Mouse (Mus musculus) adrenal gland, postnatal 4 days (tissue): ENCODE results near the gene Tmc6. TPM values are rescaled to one million over a fixed set of nuclear protein-coding genes. Genes with fewer than 3 reads are reported as not detected.
A peak's percentile ranks its signal among the peaks of the same experiment; 100 is the strongest.

Experiments used
- DNase-seq, 2 experiments: peaks; one replicate each; pipeline ENCODE4 v3.0.0; 2021 to 2022; ENCODE audit warnings: low spot score in 2 of 2, mixed read lengths in 2 of 2
- total RNA-seq, 2 experiments: library from RNA; stranded (reverse); gene quantifications; 2 replicates each; pipeline ENCODE4 v1.2.3; 2021

Tmc6 gene
- total RNA-seq, 2 experiments from 2014 or later = 49.7 to 55.0 TPM

DNA sequence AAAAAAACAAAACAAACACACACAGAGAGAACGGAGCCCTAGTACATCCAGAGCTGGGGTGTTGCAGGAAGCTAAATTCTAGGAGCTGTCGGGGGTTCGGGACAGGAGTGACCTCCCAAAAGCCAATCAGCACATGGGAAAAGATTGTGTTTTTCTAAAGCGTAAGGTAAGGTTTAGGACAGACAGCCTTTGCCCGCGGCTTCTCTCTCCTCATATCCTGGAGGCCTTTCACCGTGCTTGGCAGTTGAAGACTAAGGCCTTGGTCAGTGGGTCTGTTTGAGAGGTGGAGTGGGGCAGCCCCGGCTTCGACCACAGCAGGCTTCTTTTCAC lies 672 bp upstream of the Tmc6 start:
- no peak for DNase-seq

DNA sequence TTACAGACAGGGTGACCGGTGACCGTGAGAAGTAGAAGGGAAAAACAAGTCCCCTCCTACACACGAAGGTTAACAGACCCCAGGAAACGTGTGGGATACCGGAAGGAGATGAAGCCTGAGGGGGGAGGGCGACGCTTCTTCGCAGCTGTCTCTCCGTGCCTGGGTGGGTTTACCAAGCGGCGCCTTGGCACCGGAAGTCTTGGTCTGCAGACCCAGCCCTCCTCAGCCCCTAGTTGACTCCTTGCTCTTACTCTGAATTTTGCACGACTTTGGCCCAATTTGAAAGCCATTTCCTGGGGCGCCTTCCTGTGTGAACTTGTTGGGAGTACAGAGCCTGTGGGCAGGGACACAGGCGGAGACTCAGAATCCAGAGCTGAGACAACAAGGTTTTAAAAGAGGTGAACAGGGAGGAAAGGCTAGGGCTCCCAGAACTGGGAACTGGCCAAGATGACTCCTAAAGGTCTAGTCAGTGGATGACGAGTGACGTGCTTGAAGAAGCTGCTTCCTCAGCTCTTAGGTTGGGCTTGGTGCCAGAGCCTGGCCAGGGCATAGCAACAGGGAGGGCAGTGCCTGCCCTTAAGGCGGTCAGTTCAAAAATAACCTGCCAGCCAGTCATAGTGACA lies 688 bp downstream of the Tmc6 start:
- DNase-seq = peak in 1 of 2 experiments; percentile 69

DNA sequence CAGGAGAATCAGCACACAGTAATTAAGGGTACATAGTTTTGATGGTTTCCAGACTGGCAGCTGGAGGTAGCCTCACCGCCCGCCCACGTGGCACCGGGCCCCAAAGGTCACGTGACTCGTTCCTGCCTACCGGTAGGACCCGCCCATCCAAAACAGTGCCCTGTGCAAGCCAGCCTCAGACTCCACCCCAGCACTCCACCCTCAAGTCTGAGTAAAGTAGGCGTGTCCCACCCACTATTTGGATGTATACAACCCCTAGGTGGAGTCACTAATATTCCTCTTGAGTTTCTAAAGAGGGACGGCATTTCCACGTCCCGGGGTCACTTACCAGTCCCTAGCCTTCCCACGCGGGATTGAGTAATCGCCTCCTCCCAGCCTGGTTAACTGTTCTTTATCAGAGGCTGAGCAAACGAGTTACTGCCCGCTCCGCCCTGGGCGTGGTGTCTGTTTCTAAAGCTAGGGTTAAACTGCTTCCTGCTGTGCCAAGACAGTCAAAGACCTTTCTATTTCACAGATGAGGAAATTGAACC lies 1.4 kb downstream of the Tmc6 start:
- DNase-seq = peak; percentile 62 to 81

DNA sequence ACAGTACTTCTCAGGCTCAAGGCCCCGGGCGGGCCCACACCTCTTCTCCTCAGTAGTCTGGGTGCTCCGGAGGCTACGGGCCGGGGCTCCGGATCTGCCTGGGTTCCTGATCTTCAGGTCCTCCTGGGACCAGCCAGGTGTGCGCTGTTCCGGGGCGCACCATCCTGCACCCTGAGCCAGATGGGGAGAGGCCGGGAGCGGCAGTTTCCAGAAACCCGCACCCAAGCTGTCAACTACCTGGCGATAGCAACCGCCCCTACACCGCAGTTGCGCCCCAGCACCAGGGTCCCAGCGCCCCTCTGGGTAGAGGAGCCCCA lies 1.8 kb downstream of the Tmc6 start:
- no peak for DNase-seq

DNA sequence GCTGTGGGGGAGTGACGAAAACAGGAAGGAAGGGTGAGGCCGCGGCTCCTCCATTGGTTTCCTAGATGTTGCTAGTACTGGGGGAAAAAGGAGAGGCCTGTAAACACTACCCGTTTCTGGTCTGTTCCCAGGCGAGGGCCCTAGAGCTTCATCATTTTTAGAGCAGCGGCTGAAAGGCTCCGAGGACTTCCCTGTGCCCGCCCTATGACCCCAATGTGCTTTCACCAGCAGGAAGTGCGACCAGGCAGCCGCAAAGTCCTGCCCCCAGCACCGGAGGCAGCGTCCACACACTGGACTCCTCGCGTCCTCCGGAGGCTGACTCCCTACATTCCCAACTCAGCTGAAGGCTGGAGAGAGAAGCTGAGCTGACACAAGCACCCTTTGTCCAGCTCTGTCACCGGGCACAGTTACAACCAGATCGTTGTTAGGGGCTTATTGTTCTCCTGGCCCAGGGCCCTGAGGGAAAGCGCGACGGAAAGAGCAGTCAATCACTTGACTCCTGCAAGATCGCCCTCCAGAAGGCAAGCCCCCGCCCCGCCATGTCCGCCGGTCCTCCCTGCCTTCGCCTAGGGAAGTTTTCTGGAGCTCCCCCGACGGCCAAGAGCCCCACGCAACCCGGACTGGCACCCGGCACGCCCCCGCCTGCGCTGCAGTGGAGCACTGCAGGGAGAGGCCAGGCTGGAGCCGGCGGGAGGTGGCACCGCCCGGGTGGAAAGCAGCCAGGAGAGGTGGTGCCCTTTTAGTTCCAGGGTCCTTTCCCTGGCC lies 2.4 kb downstream of the Tmc6 start:
- peak; percentile 50 to 61 for DNase-seq

DNA sequence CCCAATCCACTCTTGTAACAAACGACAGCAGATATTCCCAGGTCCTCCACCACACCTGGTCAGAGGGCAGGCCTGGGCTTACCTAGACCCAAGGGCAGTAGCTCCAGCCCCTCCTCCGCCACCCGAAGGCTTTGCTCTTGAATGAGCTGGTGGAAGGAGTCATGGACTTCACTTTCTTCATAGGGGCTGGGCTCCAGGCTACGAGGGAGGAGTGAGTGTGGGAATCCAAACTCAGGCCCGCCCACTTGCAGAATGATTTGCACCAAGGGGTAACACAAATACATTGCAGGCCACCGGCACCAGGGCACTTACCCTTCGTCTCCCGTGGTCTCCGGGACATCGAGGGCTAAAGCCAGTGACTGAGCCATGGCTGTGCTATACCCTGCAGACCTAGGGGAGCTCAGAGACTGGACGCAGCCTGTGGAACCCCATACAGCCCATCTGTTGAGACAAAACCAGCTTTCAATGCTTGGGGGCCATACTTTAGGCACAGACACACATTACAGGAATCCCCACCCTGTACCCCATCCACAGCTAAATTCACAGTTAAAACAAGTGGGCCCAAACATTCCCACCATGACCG lies 3.1 kb downstream of the Tmc6 start:
- DNase-seq = no peak

DNA sequence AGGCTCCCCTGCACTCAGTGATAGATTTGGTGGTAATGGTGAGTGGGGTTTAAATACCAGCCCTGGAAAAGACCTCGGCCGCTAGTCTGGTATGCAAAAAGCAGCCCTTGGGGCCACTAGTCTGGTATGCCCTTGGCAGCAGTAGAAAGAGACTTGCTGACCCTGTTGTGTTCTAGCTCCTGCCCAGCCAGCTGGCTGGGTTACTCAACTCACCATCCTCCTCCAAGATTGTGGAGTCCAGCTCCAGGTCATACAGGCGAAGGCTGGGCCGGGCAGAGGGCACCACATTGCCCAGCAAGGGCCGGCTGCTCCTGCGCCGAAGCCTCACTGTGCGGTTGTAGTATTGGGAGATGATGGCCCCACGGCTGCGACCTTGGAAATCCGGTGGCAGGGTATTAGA lies 4.0 kb downstream of the Tmc6 start:
- DNase-seq = no peak

DNA sequence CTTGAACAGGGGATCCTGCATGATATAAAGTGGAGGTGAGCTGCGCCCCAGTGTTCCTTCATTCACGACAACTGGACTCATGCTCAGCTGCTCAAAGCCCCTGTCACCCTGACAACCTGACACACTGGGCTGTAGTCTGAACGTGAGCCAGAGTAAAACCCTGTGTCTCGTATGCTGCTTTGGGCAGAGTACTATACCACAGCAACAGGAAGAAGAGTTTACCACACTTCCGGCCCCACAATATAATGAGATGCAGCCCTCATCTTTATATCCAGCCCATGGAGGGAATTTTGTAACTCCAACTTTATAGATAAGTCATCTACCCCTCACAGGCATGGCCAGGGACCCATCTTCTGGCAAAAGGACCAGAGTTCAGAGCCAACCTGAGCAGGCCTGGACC lies 4.9 kb downstream of the Tmc6 start:
- no peak for DNase-seq

DNA sequence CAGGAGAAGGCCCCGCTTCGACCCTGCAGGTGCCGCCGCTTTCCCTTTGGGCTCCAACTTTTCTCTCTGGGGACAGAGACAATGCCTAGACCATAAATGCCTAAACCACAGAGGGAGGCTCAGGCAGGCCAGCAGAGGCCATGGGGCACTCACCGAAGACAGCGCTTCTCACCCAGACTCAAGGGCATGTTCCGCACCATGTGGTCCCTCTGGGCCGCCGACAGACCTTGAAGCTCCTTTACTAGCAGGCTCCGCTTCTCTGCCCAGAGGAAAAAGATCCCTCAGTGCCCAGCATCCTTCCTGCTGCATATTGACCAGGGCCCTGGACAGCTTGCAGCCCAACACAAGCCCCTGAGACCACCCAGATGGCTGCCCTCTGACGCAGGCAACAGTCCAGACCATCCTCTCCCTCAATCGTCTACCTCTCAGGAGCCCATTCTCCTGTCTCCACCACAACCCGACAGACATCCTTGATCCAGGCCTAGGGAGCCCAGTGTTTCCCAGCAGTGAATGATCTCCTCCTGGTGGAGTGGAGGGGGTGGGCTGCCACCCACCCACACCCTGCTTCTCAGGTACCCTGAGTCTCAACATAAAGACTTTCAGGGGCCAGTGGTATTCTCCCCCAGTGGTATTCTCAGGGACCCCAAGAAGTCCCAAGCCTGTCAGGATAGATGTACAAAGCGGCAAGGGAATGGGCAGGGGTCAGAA lies 5.8 kb downstream of the Tmc6 start:
- DNase-seq = no peak

DNA sequence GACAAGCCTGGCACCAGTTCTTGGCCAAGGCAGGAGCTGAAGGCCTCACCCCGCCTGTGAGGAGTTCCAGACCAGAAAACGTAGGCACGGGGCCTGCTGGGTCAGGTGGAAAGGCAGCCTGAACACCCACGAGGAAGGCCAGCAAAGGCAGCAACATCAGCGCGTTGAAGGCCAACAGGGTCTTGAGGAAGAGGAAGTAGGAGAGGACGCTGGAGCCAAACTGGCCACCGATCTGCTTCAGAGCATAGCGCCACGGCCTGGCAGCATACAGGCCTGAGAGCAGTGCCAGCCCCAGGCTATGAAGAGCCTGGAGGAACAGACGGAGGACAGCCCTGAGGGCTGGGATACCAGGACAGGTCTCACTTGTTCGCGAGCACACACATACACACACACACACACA lies 6.5 kb downstream of the Tmc6 start:
- no peak for DNase-seq

DNA sequence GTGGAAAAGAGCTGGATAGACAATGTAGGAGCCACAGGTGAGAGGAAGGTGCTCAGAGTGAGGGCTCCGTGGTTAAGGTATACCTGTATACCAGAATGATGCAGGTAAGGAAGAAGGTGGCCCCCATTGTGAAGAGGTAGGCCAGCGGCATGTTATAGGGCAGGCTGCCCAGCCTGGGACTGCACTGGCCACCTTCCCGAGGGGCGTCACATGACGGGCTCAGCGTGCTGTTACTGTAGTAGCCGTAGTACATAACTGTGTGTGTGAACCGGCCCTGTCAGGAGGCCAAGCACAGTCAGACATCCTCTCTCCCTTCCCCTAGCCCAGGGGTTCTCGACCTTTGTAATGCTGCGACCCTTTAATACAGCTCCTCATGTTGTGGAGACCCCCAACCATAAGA lies 7.1 kb downstream of the Tmc6 start:
- DNase-seq = no peak

DNA sequence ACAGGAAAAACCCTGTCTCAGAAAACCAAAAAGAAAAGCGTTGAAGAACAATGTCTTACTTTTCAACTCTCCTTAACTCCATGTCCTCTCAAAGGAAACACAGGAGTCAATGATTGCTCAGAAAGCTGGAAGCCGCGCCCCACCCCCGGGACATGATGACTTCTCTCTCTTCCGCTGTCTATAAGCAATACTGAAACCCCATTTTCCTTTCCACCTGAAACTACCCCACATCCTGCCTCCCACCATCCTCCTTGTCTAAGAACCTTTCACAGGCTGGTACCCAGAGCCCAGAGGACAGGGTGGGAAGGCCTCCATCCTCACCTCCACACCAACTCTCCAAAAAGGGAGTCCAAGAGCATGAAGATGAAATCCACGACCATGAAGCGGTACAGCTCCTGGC lies 9.6 kb downstream of the Tmc6 start:
- DNase-seq = no peak

DNA sequence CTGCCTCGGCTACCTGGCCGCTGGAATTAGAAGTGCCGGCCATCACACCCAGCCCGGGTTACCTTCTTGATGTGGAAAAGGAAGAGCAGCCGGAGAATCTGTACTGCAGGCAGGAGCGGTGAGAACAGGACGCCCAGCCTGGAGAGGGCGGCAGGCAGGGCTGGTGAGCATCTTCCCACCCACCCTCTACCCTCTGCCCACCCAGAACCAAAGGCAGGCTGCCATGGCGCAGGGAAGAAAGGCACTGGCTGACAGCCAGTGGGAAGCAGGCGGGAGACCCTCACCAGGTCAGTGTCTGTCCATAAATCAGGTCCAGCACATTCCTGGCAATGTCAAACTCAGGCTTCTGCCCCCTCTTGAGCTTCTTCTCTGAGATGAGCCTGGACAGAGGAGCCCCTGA lies 11.6 kb downstream of the Tmc6 start:
- DNase-seq = peak in 1 of 2 experiments; percentile 2

DNA sequence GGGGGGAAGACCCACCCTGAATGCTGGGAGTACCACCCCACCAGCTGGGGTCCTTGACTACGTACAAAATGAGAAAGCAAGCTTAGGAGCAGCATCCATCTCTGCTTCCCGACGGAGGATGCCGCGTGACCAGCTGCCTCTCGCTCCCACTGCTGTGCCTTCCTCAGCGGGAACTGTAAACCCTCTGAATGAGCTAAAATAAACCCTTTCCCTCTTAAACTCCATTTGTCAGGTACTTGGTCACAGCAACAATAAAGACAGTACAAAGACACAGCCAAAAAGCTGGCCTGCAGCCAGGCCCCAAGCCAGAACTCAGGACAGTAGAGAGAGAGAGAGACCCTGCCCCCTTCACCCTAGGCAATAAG lies 12.3 kb downstream of the Tmc6 start:
- no peak for DNase-seq

DNA sequence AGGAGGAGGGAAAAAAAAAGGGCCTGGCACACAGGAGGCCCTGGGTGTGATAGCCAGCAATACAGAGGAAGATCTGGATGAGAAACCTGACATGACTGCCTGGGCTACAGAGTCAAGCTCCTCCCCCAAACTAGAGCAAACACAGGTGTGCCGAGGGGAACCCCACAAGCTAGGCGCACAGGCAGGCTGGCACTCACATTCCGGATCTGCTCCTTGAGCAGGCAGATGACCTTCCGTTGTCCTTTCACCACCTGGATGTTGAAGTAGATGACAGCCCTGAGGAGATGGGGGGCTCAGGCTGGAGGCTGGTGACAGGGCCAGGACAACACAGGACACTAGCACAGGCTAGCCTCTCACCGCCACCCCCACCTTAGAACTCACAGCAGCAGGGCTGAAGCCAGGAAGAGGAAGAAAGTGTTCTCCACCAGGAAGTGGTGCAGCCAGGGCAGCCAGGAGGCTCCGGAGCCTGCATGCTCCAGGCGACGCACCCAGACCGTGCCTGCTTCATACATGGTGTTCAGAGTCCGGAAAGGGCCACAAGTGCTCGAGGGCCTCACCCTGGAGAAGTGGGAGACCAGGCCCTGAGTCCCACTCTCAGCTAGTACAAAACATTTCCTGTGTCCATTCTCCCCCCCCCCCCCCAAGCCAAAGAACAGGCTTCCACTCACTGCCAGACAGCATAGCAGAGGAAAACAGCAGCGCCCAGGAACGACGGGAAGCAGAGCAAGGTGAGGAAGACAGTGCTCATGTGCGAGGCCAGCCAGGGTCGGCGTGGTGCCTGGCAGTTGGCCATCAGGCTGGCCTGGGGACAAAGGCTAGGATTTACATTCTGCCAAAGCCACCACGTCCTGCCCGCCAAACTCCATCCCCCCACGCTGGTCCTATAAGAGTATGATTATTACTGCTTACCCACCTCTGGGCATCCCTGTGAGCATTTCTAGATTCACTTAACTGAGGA lies 13.0 kb downstream of the Tmc6 start:
- no peak for DNase-seq

DNA sequence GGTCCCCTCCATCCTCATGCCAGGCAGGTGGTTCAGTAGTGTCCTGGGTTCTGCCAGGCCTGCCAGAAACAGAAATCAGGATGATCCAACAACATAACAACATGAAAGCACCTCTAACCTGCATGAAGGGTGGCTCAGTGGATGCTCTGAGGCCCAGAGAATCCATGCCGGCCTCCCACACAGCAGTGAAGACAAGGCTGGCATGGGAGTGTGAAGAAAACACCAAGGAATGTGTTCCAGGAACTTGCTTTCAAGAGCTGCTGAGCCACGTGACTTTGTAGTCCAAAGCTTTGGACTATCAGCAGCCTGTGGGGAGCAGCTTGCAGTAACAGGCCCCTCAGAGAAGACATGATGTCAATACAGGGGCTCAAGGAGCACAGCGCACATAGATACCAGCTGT lies 15.7 kb downstream of the Tmc6 start:
- peak in 1 of 2 experiments; percentile 2 for DNase-seq

DNA sequence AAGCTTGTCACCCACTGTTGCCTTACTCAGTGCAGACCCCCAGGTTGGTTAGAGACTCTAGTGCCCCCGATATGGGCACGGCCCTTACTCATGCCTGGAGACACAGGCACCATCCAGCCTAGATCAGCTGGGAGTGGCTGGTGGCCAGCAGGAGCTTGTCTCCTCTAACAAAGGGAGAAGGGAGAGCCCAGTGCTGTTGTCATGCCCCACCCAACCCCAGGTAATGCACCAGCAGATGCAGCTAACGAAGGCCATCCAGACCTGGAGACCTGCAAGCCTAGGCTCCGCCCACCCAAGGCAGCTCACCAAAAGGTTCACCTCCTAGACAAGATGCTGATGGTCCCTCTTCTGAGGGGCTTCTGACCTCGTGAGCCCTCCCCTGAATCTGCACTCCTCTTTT lies 16.6 kb downstream of the Tmc6 start:
- DNase-seq = no peak

DNA sequence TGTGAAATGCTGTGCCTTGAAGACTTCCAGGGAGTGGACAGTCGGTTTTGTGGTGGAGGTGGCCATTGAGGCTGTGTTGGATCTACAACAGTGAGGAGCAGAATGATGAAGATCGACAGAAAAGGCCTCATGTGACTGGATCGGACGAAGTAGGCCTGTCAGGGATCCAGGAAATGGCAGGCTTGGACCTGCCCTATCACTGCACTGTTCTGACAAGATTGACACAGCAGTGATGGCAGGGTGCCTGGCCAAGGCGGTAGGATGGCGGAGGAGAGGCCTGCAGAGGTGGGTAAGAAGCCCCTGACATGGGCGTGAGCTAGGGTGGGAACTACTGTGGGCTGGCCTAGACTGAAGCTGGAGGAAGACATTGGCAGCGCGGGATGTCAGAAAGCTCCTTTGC lies 17.7 kb downstream of the Tmc6 start:
- DNase-seq = peak in 1 of 2 experiments; percentile 2

DNA sequence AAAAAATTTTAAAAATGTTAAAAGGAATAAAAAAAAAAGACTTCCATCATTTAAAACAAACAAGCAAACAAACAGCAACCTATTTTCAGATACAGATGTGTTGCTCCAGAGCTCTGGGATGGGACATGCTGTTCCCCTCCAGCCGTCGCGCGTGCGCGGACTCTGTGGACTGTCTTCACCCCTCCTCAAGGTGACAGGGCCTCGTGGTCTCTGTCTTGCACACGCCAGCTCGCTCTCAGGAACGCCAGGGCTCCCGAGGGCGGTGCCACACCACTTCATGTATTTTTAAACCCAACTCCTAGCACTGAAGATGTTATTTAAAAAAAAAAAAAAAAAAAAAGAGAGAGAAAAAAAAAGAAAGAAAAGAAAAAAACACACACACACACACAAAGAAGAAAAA lies 19.8 kb downstream of the Tmc6 start:
- no peak for DNase-seq

DNA sequence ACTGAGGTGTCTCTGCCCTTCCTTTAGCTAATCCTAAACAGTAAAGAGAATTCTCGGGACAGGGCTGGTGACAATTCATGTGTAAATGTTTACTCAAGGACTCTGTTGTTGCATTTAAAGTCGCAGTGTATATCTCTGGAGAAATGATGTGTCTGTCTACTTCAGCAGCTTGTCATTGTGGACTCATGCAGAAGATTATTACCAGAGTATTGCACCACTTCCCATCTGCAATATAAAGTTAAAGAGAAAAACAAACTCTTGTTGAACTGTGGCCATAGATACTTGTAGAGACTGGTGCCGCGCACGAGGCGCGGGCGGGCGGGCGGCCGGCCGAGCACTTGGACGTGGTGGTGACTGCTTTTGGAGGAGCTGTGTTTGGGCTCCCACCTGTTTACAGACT lies 20.2 kb downstream of the Tmc6 start:
- DNase-seq = no peak
